Mouse (Mus musculus) cerebellum, postnatal 14 days (tissue): Measurements from ENCODE around the gene Siglecg.
"Not testable (repeated sequence)": the region's sequence is repeated elsewhere in the genome, so short reads cannot be mapped to it uniquely, and the experiment has no call there.

ENCODE experiments used
- DNase-seq, 2 experiments: peaks; one replicate each; pipeline ENCODE4 v3.0.0; 2021; ENCODE audit warnings: mixed read lengths in 2 of 2

The Siglecg gene

GRCm38 (mm10) chr7:43408131-43408553, at the start of gene Siglecg:
Siglecg (plus strand) TSS chr7:43408204.
- DNase-seq, result no peak

GRCm38 (mm10) chr7:43358556-43358955, 49.4 kb upstream of the Siglecg start:
- DNase-seq, result no peak

GRCm38 (mm10) chr7:43361442-43361841, 46.6 kb upstream of the Siglecg start:
- DNase-seq, result no peak

- DNase-seq, result no peak
These were observed 46.0 kb upstream of the Siglecg start for GRCm38 (mm10) chr7:43362021-43362420.

GRCm38 (mm10) chr7:43378226-43378625, 29.8 kb upstream of the Siglecg start:
- peak; percentile 34 to 36 for DNase-seq

- DNase-seq, result no peak
These were observed 15.5 kb upstream of the Siglecg start for GRCm38 (mm10) chr7:43392349-43393121.

- DNase-seq, result no peak
These were observed 8.5 kb upstream of the Siglecg start for GRCm38 (mm10) chr7:43399501-43399900.

GRCm38 (mm10) chr7:43402718-43403117, 5.3 kb upstream of the Siglecg start:
- no peak for DNase-seq

- DNase-seq, result no peak
These were observed 431 bp upstream of the Siglecg start for GRCm38 (mm10) chr7:43407573-43407972.

- DNase-seq, result no peak
These were observed 1.1 kb downstream of the Siglecg start for GRCm38 (mm10) chr7:43409084-43409483.

- DNase-seq, result not testable (repeated sequence)
These were observed 3.7 kb downstream of the Siglecg start for GRCm38 (mm10) chr7:43411724-43412123.

- peak in 1 of 2 experiments; percentile 9 for DNase-seq
These were observed 9.3 kb downstream of the Siglecg start for GRCm38 (mm10) chr7:43417298-43417697.

GRCm38 (mm10) chr7:43422995-43423617, 15.1 kb downstream of the Siglecg start:
- DNase-seq, result peak; percentile 88 to 91

GRCm38 (mm10) chr7:43423991-43424625, 16.1 kb downstream of the Siglecg start:
- DNase-seq, result no peak

- no peak for DNase-seq
These were observed 19.4 kb downstream of the Siglecg start, which contains the start of gene Lim2 for GRCm38 (mm10) chr7:43427406-43427805. Lim2 (plus strand) TSS chr7:43427670.

GRCm38 (mm10) chr7:43429500-43429899, 21.5 kb downstream of the Siglecg start:
- no peak for DNase-seq

- no peak for DNase-seq
These were observed 24.9 kb downstream of the Siglecg start for GRCm38 (mm10) chr7:43432891-43433290.

- no peak for DNase-seq
These were observed 26.7 kb downstream of the Siglecg start for GRCm38 (mm10) chr7:43434676-43435075.

- no peak for DNase-seq
These were observed 28.6 kb downstream of the Siglecg start, which contains the start of gene Nkg7 for GRCm38 (mm10) chr7:43436341-43437255. Nkg7 (plus strand) TSS chr7:43437073.

- DNase-seq, result no peak
These were observed 30.6 kb downstream of the Siglecg start for GRCm38 (mm10) chr7:43438611-43439010.

- no peak for DNase-seq
These were observed 32.5 kb downstream of the Siglecg start, which contains the start of gene Cldnd2 for GRCm38 (mm10) chr7:43440482-43440881. Cldnd2 (plus strand) TSS chr7:43440782.

GRCm38 (mm10) chr7:43441071-43441470, 33.1 kb downstream of the Siglecg start:
- DNase-seq, result no peak
